Mouse (Mus musculus): ENCODE measurements around the gene Msantd3.

Gene Msantd3

GRCm38 (mm10) chr4:48554132-48554531 is 14.4 kb downstream of the Msantd3 start:
- no peak for ATAC-seq (ENCODE audit: low TSS enrichment)

- peak; percentile 56 for ATAC-seq (ENCODE audit: low TSS enrichment)
Observed at GRCm38 (mm10) chr4:48555729-48556128, 16.0 kb downstream of the Msantd3 start.

GRCm38 (mm10) chr4:48559652-48560051 is 19.9 kb downstream of the Msantd3 start:
- ATAC-seq (ENCODE audit: low TSS enrichment), result no peak

- no peak for ATAC-seq (ENCODE audit: low TSS enrichment)
Observed at GRCm38 (mm10) chr4:48561824-48562223, 22.1 kb downstream of the Msantd3 start.

- ATAC-seq (ENCODE audit: low TSS enrichment), result no peak
Observed at GRCm38 (mm10) chr4:48564962-48565361, 25.2 kb downstream of the Msantd3 start.

GRCm38 (mm10) chr4:48576361-48576760 is 36.6 kb downstream of the Msantd3 start:
- no peak for ATAC-seq (ENCODE audit: low TSS enrichment)

- ATAC-seq (ENCODE audit: low TSS enrichment), result no peak
Observed at GRCm38 (mm10) chr4:48577831-48578230, 38.1 kb downstream of the Msantd3 start.

- ATAC-seq (ENCODE audit: low TSS enrichment), result no peak
Observed at GRCm38 (mm10) chr4:48578399-48578798, 38.7 kb downstream of the Msantd3 start.

GRCm38 (mm10) chr4:48579475-48580110 is 39.9 kb downstream of the Msantd3 start:
- ATAC-seq (ENCODE audit: low TSS enrichment), result peak; percentile 71

- no peak for ATAC-seq (ENCODE audit: low TSS enrichment)
Observed at GRCm38 (mm10) chr4:48581201-48581600, 41.5 kb downstream of the Msantd3 start.

GRCm38 (mm10) chr4:48581993-48582392 is 42.3 kb downstream of the Msantd3 start:
- no peak for ATAC-seq (ENCODE audit: low TSS enrichment)

- no peak for ATAC-seq (ENCODE audit: low TSS enrichment)
Observed at GRCm38 (mm10) chr4:48582941-48583340, 43.2 kb downstream of the Msantd3 start.

- ATAC-seq (ENCODE audit: low TSS enrichment), result peak; percentile 30
Observed at GRCm38 (mm10) chr4:48584421-48585240, 44.9 kb downstream of the Msantd3 start, which contains the start of gene Tmeff1. Tmeff1 (plus strand) TSS chr4:48585174.

- peak; percentile 62 for ATAC-seq (ENCODE audit: low TSS enrichment)
Observed at GRCm38 (mm10) chr4:48585241-48586098, 45.7 kb downstream of the Msantd3 start.

- peak; percentile 10; the same call in 1 of the 2 replicates for ATAC-seq (ENCODE audit: low TSS enrichment)
Observed at GRCm38 (mm10) chr4:48586099-48586821, 46.5 kb downstream of the Msantd3 start.

GRCm38 (mm10) chr4:48587526-48587925 is 47.8 kb downstream of the Msantd3 start:
- no peak for ATAC-seq (ENCODE audit: low TSS enrichment)

- ATAC-seq (ENCODE audit: low TSS enrichment), result no peak
Observed at GRCm38 (mm10) chr4:48588576-48588975, 48.8 kb downstream of the Msantd3 start.

- ATAC-seq (ENCODE audit: low TSS enrichment), result no peak
Observed at GRCm38 (mm10) chr4:48590862-48591261, 51.1 kb downstream of the Msantd3 start.

- no peak for ATAC-seq (ENCODE audit: low TSS enrichment)
Observed at GRCm38 (mm10) chr4:48591390-48591789, 51.7 kb downstream of the Msantd3 start.

- peak; percentile 39 for ATAC-seq (ENCODE audit: low TSS enrichment)
Observed at GRCm38 (mm10) chr4:48592328-48592727, 52.6 kb downstream of the Msantd3 start.

GRCm38 (mm10) chr4:48592844-48593243 is 53.1 kb downstream of the Msantd3 start:
- peak; percentile 44 for ATAC-seq (ENCODE audit: low TSS enrichment)

All from frontal cortex, adult (tissue).